Mouse (Mus musculus): ENCODE measurements around the gene 4932414N04Rik. TPM values are rescaled to one million over a fixed set of nuclear protein-coding genes. Genes with fewer than 3 reads are reported as not detected.
A peak's percentile ranks its signal among the peaks of the same experiment; 100 is the strongest.

The 4932414N04Rik gene
- polyA plus RNA-seq, 1 experiment from 2014 or later: not detected

- Histone ChIP-seq H3K27ac (replicated peaks) (no peak overlapping the region), H3K36me3 (replicated peaks) (no peaks in the 10 kb centered on the region), H3K4me3 (replicated peaks) (no peak overlapping the region), H3K4me2 (no peak overlapping the region), H3K27me3 (no peaks in the 10 kb centered on the region), H3K4me1 (replicated peaks) (no peaks in the 10 kb centered on the region), H3K9ac (no peak overlapping the region), H3K9me3 (replicated peaks) (no peaks in the 10 kb centered on the region)
- peak; percentile 49; the same call in 1 of the 2 replicates for ATAC-seq (ENCODE audit: insufficient read depth)
- WGBS (ENCODE audit: insufficient replicate concordance): 25% methylated on average over 5 of the region's 5 CpGs
Measured at GRCm38 (mm10) chr2:68784710-68785427, 128.6 kb downstream of the 4932414N04Rik start.

- Histone ChIP-seq H3K4me1 (replicated peaks) (no peaks in the 10 kb centered on the region), H3K9me3 (replicated peaks) (no peaks in the 10 kb centered on the region), H3K27me3 (no peaks in the 10 kb centered on the region), H3K4me3 (replicated peaks) (no peak overlapping the region), H3K27ac (replicated peaks) (no peak overlapping the region), H3K4me2 (no peak overlapping the region), H3K9ac (no peak overlapping the region), H3K36me3 (replicated peaks) (no peaks in the 10 kb centered on the region)
- ATAC-seq (ENCODE audit: insufficient read depth): no peak
- 45% methylated on average over 3 of the region's 3 CpGs for WGBS (ENCODE audit: insufficient replicate concordance)
Measured at GRCm38 (mm10) chr2:68787161-68787675, 130.9 kb downstream of the 4932414N04Rik start.

- H3K9ac ChIP-seq: no peak overlapping the region
- no peaks in the 10 kb centered on the region for H3K9me3 ChIP-seq (replicated peaks)
- ATAC-seq (ENCODE audit: insufficient read depth): no peak
- H3K4me1 ChIP-seq (replicated peaks): peaks cover 11% of the 10 kb centered on the region; the same call in 1 of the 2 replicates
- 13% methylated on average over 5 of the region's 5 CpGs for WGBS (ENCODE audit: insufficient replicate concordance)
- no peaks in the 10 kb centered on the region for H3K27me3 ChIP-seq
- H3K27ac ChIP-seq (replicated peaks): no peak overlapping the region
- no peaks in the 10 kb centered on the region for H3K36me3 ChIP-seq (replicated peaks)
- H3K4me3 ChIP-seq (replicated peaks): no peak overlapping the region
- H3K4me2 ChIP-seq: no peak overlapping the region
Measured at GRCm38 (mm10) chr2:68792296-68792695, 136.0 kb downstream of the 4932414N04Rik start.

- Histone ChIP-seq H3K9ac (no peak overlapping the region), H3K27ac (replicated peaks) (no peak overlapping the region), H3K4me3 (replicated peaks) (no peak overlapping the region), H3K36me3 (replicated peaks) (no peaks in the 10 kb centered on the region), H3K4me1 (replicated peaks) (peaks cover 11% of the 10 kb centered on the region; the same call in 1 of the 2 replicates), H3K27me3 (no peaks in the 10 kb centered on the region), H3K4me2 (no peak overlapping the region), H3K9me3 (replicated peaks) (no peaks in the 10 kb centered on the region)
- ATAC-seq (ENCODE audit: insufficient read depth): no peak
- 15% methylated on average over 1 of the region's 1 CpGs for WGBS (ENCODE audit: insufficient replicate concordance)
Measured at GRCm38 (mm10) chr2:68793472-68793871, 137.2 kb downstream of the 4932414N04Rik start.

GRCm38 (mm10) chr2:68794181-68794580 is 137.9 kb downstream of the 4932414N04Rik start:
- no peak overlapping the region for H3K4me3 ChIP-seq (replicated peaks)
- no peak overlapping the region for H3K27ac ChIP-seq (replicated peaks)
- 68% methylated on average over 5 of the region's 5 CpGs for WGBS (ENCODE audit: insufficient replicate concordance)
- H3K27me3 ChIP-seq: no peaks in the 10 kb centered on the region
- no peaks in the 10 kb centered on the region for H3K36me3 ChIP-seq (replicated peaks)
- H3K4me1 ChIP-seq (replicated peaks): peaks cover 11% of the 10 kb centered on the region; the same call in 1 of the 2 replicates
- no peak overlapping the region for H3K4me2 ChIP-seq
- H3K9ac ChIP-seq: no peak overlapping the region
- no peaks in the 10 kb centered on the region for H3K9me3 ChIP-seq (replicated peaks)
- no peak for ATAC-seq (ENCODE audit: insufficient read depth)

GRCm38 (mm10) chr2:68794616-68795015 is 138.3 kb downstream of the 4932414N04Rik start:
- Histone ChIP-seq H3K9me3 (replicated peaks) (no peaks in the 10 kb centered on the region), H3K4me2 (no peak overlapping the region), H3K9ac (no peak overlapping the region), H3K4me3 (replicated peaks) (no peak overlapping the region), H3K4me1 (replicated peaks) (peaks cover 11% of the 10 kb centered on the region; the same call in 1 of the 2 replicates), H3K27ac (replicated peaks) (no peak overlapping the region), H3K36me3 (replicated peaks) (no peaks in the 10 kb centered on the region), H3K27me3 (no peaks in the 10 kb centered on the region)
- WGBS (ENCODE audit: insufficient replicate concordance): 62% methylated on average over 9 of the region's 9 CpGs
- ATAC-seq (ENCODE audit: insufficient read depth): no peak

- H3K4me3 ChIP-seq (replicated peaks): no peak overlapping the region
- ATAC-seq (ENCODE audit: insufficient read depth): peak; percentile 25; the same call in 1 of the 2 replicates
- H3K27me3 ChIP-seq: no peaks in the 10 kb centered on the region
- H3K36me3 ChIP-seq (replicated peaks): no peaks in the 10 kb centered on the region
- no peak overlapping the region for H3K9ac ChIP-seq
- H3K4me2 ChIP-seq: peak overlapping the region; percentile 15; the same call in 1 of the 2 replicates
- H3K27ac ChIP-seq (replicated peaks): peak overlapping the region; percentile 62
- peaks cover 11% of the 10 kb centered on the region; the same call in 1 of the 2 replicates for H3K4me1 ChIP-seq (replicated peaks)
- WGBS (ENCODE audit: insufficient replicate concordance): 46% methylated on average over 10 of the region's 10 CpGs
- no peaks in the 10 kb centered on the region for H3K9me3 ChIP-seq (replicated peaks)
Measured at GRCm38 (mm10) chr2:68796011-68796775, 139.9 kb downstream of the 4932414N04Rik start.

- Histone ChIP-seq H3K4me1 (replicated peaks) (peaks cover 11% of the 10 kb centered on the region; the same call in 1 of the 2 replicates), H3K27me3 (no peaks in the 10 kb centered on the region), H3K4me2 (no peak overlapping the region), H3K9me3 (replicated peaks) (no peaks in the 10 kb centered on the region), H3K27ac (replicated peaks) (no peak overlapping the region), H3K36me3 (replicated peaks) (no peaks in the 10 kb centered on the region), H3K9ac (no peak overlapping the region), H3K4me3 (replicated peaks) (no peak overlapping the region)
- 56% methylated on average over 4 of the region's 4 CpGs for WGBS (ENCODE audit: insufficient replicate concordance)
- no peak for ATAC-seq (ENCODE audit: insufficient read depth)
Measured at GRCm38 (mm10) chr2:68797106-68797505, 140.8 kb downstream of the 4932414N04Rik start.

Other genes with a start within 250 kb of the 4932414N04Rik start
- gene Stk39, start 184.2 kb upstream of the 4932414N04Rik start, polyA plus RNA-seq (2015; fragmentation: Nextera tagmentation; extraction: Ambion mirVana): 1.9 and 2.3 TPM in 2 replicates
- not detected in 2 replicates for gene 4933409G03Rik, start 74.1 kb upstream of the 4932414N04Rik start, polyA plus RNA-seq (2015; fragmentation: Nextera tagmentation; extraction: Ambion mirVana)
- gene Cers6, start 205.0 kb downstream of the 4932414N04Rik start, polyA plus RNA-seq (2015; fragmentation: Nextera tagmentation; extraction: Ambion mirVana): 8.4 and 10.9 TPM in 2 replicates